Mouse (Mus musculus) midbrain, embryonic 10.5 days (tissue): Measurements from ENCODE around the gene Nmt1. TPM values are rescaled to one million over a fixed set of nuclear protein-coding genes. Genes with fewer than 3 reads are reported as not detected.
A peak's percentile ranks its signal among the peaks of the same experiment; 100 is the strongest.

Source experiments
- DNase-seq: peaks from one replicate; pipeline ENCODE4 v3.0.0-alpha.2; 2017; ENCODE audit warnings: low spot score
- H3K27ac ChIP-seq: fragments of 300-500 bp; sonication (generic); replicated peaks from 2 replicates; pipeline ENCODE4 v1.5.1; 2016; ENCODE audit warnings: mild to moderate bottlenecking
- H3K27me3 ChIP-seq: fragments of 300-500 bp; sonication (generic); 2 replicates; pipeline ENCODE4 v1.6.1; 2016; ENCODE audit warnings: low read depth, mild to moderate bottlenecking; ENCODE audit not compliant: poor library complexity, severe bottlenecking
- H3K36me3 ChIP-seq: fragments of 300-500 bp; sonication (generic); 2 replicates; pipeline ENCODE4 v1.6.1; 2016; ENCODE audit warnings: mild to moderate bottlenecking, moderate library complexity
- H3K4me1 ChIP-seq: fragments of 300-500 bp; sonication (generic); 2 replicates; pipeline ENCODE4 v1.6.1; 2016
- H3K4me3 ChIP-seq: fragments of 300-500 bp; sonication (generic); 2 replicates; pipeline ENCODE4 v1.5.1; 2016; ENCODE audit warnings: mild to moderate bottlenecking, moderate library complexity
- H3K9me3 ChIP-seq: fragments of 300-500 bp; sonication (generic); replicated peaks from 2 replicates; pipeline ENCODE4 v1.6.1; 2016; ENCODE audit warnings: mild to moderate bottlenecking
- WGBS: fragments of 180-500 bp; shearing (Covaris S2); methylation state at CpG from one replicate; pipeline ENCODE4 v1.1.7; 2016; 5-methylcytosine and 5-hydroxymethylcytosine counted together
- microRNA-seq: library from miRNA; unstranded; fragments of <30 nt; microRNA quantifications from one replicate; pipeline ENCODE4, GENCODE M21; 2017
- polyA plus RNA-seq: library from polyadenylated mRNA; unstranded; fragments of >200 nt; fragmentation: Nextera tagmentation; extraction: Ambion mirVana; gene quantifications from 2 replicates; pipeline ENCODE4 v1.2.1, GENCODE M21; 2016

Gene Nmt1
- polyA plus RNA-seq, 1 experiment from 2014 or later: 61.8 TPM

GRCm38 (mm10) chr11:103112552-103112912 lies 84.5 kb downstream of the Nmt1 start:
- 5% methylated on average over 9 of the region's 9 CpGs for WGBS
- H3K27me3 ChIP-seq: peaks cover 41% of the 10 kb centered on the region
- H3K27ac ChIP-seq: peak overlapping the region; percentile 74
- H3K36me3 ChIP-seq: no peaks in the 10 kb centered on the region
- H3K4me1 ChIP-seq: peaks cover 41% of the 10 kb centered on the region
- H3K4me3 ChIP-seq: peak overlapping the region; percentile 47
- H3K9me3 ChIP-seq: no peaks in the 10 kb centered on the region
- DNase-seq: peak; percentile 39

- peak overlapping the region; percentile 47; the same call in 1 of the 2 replicates for H3K4me3 ChIP-seq
- H3K4me1 ChIP-seq: peaks cover 46% of the 10 kb centered on the region
- H3K9me3 ChIP-seq: no peaks in the 10 kb centered on the region
- WGBS: 27% methylated on average over 12 of the region's 12 CpGs
- peaks cover 41% of the 10 kb centered on the region for H3K27me3 ChIP-seq
- H3K36me3 ChIP-seq: no peaks in the 10 kb centered on the region
- H3K27ac ChIP-seq: peak overlapping the region; percentile 74
- DNase-seq: peak; percentile 22
These were observed 85.0 kb downstream of the Nmt1 start for GRCm38 (mm10) chr11:103113005-103113404.

DNA sequence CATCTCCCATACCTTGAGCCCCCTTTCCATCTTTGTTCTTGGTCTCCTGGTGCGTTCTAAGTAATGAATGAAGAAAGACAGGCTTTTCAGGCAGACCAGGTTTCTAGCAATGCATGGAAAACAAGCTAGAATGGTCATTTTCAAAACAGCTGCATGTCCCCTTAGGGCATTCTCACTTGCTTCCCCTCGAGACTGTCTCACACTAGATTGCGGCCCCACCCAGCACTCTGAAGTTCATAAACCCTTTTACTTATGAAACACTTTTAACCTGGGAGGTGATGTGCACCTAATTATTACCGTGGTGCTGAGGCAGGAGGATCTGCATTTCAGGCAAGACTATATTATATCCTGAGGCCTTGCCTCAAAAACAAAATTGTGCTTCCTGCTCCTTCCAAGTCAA lies 85.8 kb downstream of the Nmt1 start:
- H3K4me3 ChIP-seq: no peak overlapping the region
- DNase-seq: no peak
- no peak overlapping the region for H3K27ac ChIP-seq
- H3K36me3 ChIP-seq: no peaks in the 10 kb centered on the region
- H3K9me3 ChIP-seq: no peaks in the 10 kb centered on the region
- WGBS: 83% methylated on average over 4 of the region's 4 CpGs
- peaks cover 45% of the 10 kb centered on the region for H3K27me3 ChIP-seq
- H3K4me1 ChIP-seq: peaks cover 54% of the 10 kb centered on the region

DNA sequence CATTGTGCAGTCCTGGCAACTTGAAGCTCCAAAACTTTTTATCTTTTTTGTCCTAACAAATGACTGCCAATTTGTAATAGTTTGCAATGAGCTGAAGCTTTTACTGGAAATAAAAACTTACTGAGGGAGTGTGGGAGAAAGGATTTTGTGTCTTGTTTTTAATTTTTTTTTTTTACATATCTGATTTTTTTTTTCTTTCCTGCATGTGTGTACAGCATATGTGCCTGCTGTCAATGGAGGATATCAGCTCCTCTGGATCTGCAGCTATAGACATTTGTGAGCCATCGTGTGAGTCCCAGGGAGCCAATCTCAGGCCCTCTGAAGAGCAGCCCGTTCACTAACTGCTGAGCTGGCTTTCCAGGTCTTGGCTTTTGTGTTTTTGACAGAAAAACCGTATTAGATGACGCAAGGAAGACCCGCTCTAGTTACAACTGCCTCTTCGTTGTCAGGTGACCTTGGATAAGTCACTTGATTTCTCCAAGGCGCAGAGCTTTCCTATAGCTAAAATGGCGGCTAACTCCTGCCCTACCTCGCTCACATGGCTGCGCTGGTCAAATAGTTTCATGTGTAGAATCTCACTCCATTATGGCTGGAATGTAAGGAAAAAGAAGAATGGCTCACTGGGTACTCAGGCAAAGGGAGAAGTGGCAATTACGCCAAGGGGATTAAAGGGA lies 86.4 kb downstream of the Nmt1 start:
- DNase-seq: no peak
- Histone ChIP-seq H3K27ac (peak overlapping the region; percentile 93), H3K4me1 (peaks cover 56% of the 10 kb centered on the region), H3K9me3 (no peaks in the 10 kb centered on the region), H3K27me3 (peaks cover 46% of the 10 kb centered on the region), H3K36me3 (no peaks in the 10 kb centered on the region), H3K4me3 (peak overlapping the region; percentile 62)
- 85% methylated on average over 11 of the region's 11 CpGs for WGBS

- Histone ChIP-seq H3K36me3 (no peaks in the 10 kb centered on the region), H3K4me3 (peak overlapping the region; percentile 62), H3K9me3 (no peaks in the 10 kb centered on the region), H3K27ac (peak overlapping the region; percentile 93), H3K4me1 (peaks cover 56% of the 10 kb centered on the region), H3K27me3 (peaks cover 42% of the 10 kb centered on the region)
- peak; percentile 82 for DNase-seq
- WGBS: under 1% methylated on average over 34 of the region's 34 CpGs
These were observed 87.4 kb downstream of the Nmt1 start for GRCm38 (mm10) chr11:103115163-103116007.

DNA sequence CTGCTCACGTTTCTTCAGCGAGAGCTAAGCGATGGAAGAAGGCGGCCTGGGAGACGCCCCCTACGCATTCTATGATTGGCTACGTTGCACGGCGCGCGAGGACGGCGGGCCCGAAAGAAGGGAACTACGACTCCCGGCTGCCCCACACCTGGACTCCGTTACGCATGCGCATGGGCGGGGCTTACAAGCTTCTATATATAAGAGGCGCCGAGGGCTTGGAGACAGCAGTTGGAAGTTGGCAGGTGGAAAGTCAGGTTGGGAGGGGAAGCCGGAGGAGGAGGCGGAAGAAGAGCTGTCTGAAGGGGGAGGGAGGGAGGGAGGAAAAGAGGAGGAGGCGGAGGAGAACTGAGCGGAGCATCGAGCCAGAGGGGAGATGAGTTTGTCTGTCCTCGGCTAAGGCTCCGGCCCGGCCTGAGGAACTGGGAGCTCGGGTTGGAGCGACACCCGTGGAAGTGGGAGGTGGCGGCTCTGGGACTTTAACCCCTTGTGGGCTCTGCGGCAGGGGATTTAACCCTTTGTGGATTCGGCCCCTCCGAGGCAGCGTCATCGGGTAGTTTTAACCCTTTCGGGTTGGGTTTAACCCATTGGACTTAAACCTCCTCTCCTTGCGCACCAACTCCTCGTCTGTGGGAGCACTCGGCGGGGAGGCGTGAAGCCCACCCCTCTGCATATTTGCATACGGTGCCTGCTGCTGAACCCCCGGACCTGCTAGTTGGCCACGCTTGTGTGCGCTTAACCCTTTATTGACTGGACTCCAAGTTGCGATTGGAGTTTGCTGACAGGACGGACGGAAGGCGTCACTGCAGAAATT lies 88.2 kb downstream of the Nmt1 start, which contains the start of gene Hexim1:
Hexim1 (plus strand) TSS at position 224 of the 811 bp plus-strand sequence.
- WGBS: under 1% methylated on average over 53 of the region's 53 CpGs
- Histone ChIP-seq H3K27me3 (peaks cover 34% of the 10 kb centered on the region), H3K4me1 (peaks cover 55% of the 10 kb centered on the region)

DNA sequence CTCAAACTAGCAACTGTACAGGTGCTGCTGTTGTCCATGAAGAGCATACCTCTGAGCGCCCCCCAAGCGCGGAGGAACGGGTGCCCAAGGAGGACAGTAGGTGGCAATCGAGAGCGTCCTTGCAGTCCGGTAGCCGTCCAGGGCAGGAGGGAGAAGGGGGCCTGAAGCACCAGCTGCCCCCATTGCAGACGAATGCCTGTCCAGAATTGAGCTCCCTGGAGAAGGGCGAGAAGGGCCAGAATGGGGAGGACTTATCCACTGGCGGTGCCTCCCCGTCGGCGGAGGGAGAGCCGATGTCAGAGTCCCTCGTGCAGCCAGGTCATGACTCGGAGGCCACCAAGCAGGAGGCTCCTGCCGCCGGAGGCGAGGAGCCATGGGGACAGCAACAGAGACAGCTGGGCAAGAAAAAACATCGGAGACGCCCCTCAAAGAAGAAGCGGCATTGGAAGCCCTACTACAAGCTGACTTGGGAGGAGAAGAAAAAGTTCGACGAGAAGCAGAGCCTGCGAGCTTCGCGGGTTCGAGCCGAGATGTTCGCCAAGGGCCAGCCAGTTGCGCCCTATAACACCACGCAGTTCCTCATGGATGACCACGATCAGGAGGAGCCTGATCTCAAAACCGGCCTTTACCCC lies 89.1 kb downstream of the Nmt1 start:
- Histone ChIP-seq H3K27me3 (peaks cover 25% of the 10 kb centered on the region), H3K9me3 (no peaks in the 10 kb centered on the region), H3K27ac (peak overlapping the region; percentile 93), H3K4me3 (peak overlapping the region; percentile 62), H3K36me3 (no peaks in the 10 kb centered on the region), H3K4me1 (peaks cover 46% of the 10 kb centered on the region)
- peak; percentile 74 for DNase-seq
- WGBS: under 1% methylated on average over 35 of the region's 35 CpGs

More for the DNA sequence above, 88.2 kb downstream of the Nmt1 start, which contains the start of gene Hexim1:
- Histone ChIP-seq H3K36me3 (no peaks in the 10 kb centered on the region), H3K27ac (peak within 1 kb of the TSS; percentile 93), H3K4me3 (peak within 1 kb of the TSS; percentile 62), H3K9me3 (no peaks in the 10 kb centered on the region)
- peak; percentile 100 for DNase-seq

DNA sequence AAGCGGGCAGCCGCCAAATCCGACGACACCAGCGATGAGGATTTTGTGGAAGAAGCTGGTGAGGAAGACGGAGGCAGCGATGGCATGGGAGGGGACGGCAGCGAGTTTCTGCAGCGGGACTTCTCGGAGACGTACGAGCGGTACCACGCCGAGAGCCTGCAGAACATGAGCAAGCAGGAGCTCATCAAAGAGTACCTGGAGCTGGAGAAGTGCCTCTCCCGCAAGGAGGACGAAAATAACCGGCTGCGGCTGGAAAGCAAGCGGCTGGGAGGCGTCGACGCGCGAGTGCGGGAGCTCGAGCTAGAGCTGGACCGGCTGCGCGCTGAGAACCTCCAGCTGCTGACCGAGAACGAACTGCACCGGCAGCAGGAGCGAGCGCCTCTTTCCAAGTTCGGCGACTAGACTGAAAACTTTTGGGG lies 89.6 kb downstream of the Nmt1 start:
- Histone ChIP-seq H3K9me3 (no peaks in the 10 kb centered on the region), H3K27me3 (peaks cover 20% of the 10 kb centered on the region), H3K36me3 (no peaks in the 10 kb centered on the region), H3K4me3 (peak overlapping the region; percentile 62), H3K4me1 (peaks cover 41% of the 10 kb centered on the region), H3K27ac (peak overlapping the region; percentile 93)
- under 1% methylated on average over 38 of the region's 38 CpGs for WGBS
- DNase-seq: no peak

Small RNA genes lying within 50 kb of the gene (microRNA-seq; reads per million reads assigned to microRNA genes)
- not detected for gene Mir6931

Other genes with a start within 250 kb of the Nmt1 start
- 81.1 and 84.0 TPM in 2 replicates for gene Gjc1, start 208.5 kb upstream of the Nmt1 start, polyA plus RNA-seq
- not detected in 2 replicates for gene Higd1b, start 192.3 kb upstream of the Nmt1 start, polyA plus RNA-seq
- 334 and 339 TPM in 2 replicates for gene Eftud2, start 147.2 kb upstream of the Nmt1 start, polyA plus RNA-seq
- 2.2 and 2.7 TPM in 2 replicates for gene Ccdc103, start 147.0 kb upstream of the Nmt1 start, polyA plus RNA-seq
- gene Fam187a, start 143.0 kb upstream of the Nmt1 start, polyA plus RNA-seq: not detected in 2 replicates
- gene Gfap, start 127.3 kb upstream of the Nmt1 start, polyA plus RNA-seq: 0.05 and 0.09 TPM in 2 replicates
- 12.4 and 14.0 TPM in 2 replicates for gene Kif18b, start 103.1 kb upstream of the Nmt1 start, polyA plus RNA-seq
- gene C1ql1, start 81.5 kb upstream of the Nmt1 start, polyA plus RNA-seq: 3.0 and 5.8 TPM in 2 replicates
- gene Dcakd, start 143 bp downstream of the Nmt1 start, polyA plus RNA-seq: 265 and 287 TPM in 2 replicates
- 1.4 TPM in 2 replicates for gene Plcd3, start 73.5 kb downstream of the Nmt1 start, polyA plus RNA-seq
- 10.7 and 12.5 TPM in 2 replicates for gene Acbd4, start 73.5 kb downstream of the Nmt1 start, polyA plus RNA-seq
- 2.3 and 2.7 TPM in 2 replicates for gene Hexim1, start 88.0 kb downstream of the Nmt1 start, polyA plus RNA-seq
- gene Hexim2, start 104.2 kb downstream of the Nmt1 start, polyA plus RNA-seq: 7.8 and 8.2 TPM in 2 replicates
- gene Fmnl1, start 142.9 kb downstream of the Nmt1 start, polyA plus RNA-seq: 1.1 and 1.2 TPM in 2 replicates
- 0.10 and 0.11 TPM in 2 replicates for gene 1700023F06Rik, start 180.4 kb downstream of the Nmt1 start, polyA plus RNA-seq
- gene Spata32, start 190.2 kb downstream of the Nmt1 start, polyA plus RNA-seq: not detected in 2 replicates
- gene Map3k14, start 239.3 kb downstream of the Nmt1 start, polyA plus RNA-seq: 4.4 and 5.4 TPM in 2 replicates